Mouse (Mus musculus) C2C12 (cell line): ENCODE results near the gene Nutm2.
"Not testable (repeated sequence)": the region's sequence is repeated elsewhere in the genome, so short reads cannot be mapped to it uniquely, and the experiment has no call there.

Experiments
- CTCF ChIP-seq: IDR thresholded peaks from one replicate; pipeline ENCODE4 v1.5.1; 2011; ENCODE audit not compliant: control insufficient read depth, insufficient read depth, insufficient read length
- USF1 ChIP-seq: IDR thresholded peaks from one replicate; pipeline ENCODE4 v1.6.1; 2011; ENCODE audit warnings: low read depth, mild to moderate bottlenecking, control low read depth, moderate library complexity

DNA sequence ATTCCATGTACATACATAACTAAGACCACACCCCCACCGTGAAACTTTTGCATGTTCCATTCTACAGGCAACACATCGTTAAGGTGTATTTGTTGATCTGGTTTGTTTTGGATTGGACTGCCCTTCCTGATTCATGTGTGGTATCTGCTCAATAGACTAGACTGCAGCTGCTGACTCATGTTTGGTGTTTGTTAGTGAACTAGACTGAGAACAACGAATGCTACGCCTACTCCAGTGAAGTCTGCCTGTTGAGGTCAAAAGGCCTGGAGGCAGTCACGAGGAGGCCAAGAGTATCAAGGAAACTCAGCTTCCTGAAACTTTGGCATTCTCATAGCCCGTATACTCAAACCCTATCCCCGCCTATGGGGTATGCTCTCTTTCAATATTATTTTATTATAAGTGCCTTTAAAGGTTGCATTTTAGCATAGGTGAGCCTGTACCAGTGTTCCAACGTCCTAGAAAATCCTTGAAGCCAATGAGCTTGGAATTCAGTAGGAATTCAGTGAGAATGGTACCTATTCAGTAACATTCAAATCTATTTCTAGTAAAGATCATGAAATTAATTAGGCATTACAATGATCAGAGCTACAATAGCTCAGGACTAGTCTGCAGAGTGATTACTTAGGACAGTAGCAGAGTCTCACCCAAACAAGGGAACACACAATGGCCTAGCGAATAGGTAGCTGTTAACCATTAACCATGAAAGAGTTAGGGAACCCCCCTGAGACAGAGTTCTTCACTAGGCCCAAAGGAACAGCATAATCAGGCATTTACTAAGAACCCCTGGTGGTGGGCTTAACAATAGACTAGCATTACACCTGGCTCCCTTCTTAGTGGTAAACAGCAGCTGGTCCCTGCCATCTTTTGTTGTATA lies 43.6 kb downstream of the Nutm2 start:
- not testable (repeated sequence) for TF ChIP-seq USF1, CTCF
